Mouse (Mus musculus): ENCODE results near the gene Utrn. TPM values are rescaled to one million over a fixed set of nuclear protein-coding genes. Genes with fewer than 3 reads are reported as not detected.

The Utrn gene
- 10 to 100 TPM; 61.8 to 68.1 TPM for total RNA-seq (2021)
- polyA plus RNA-seq (2012; rRNA removed), result 18.8 and 33.4 TPM in 2 replicates
- long read RNA-seq, partial matches to known transcripts, result 1 of 1 reads
- long read RNA-seq, other reads (novel, unspliced or antisense), result 0 of 1 reads

DNA sequence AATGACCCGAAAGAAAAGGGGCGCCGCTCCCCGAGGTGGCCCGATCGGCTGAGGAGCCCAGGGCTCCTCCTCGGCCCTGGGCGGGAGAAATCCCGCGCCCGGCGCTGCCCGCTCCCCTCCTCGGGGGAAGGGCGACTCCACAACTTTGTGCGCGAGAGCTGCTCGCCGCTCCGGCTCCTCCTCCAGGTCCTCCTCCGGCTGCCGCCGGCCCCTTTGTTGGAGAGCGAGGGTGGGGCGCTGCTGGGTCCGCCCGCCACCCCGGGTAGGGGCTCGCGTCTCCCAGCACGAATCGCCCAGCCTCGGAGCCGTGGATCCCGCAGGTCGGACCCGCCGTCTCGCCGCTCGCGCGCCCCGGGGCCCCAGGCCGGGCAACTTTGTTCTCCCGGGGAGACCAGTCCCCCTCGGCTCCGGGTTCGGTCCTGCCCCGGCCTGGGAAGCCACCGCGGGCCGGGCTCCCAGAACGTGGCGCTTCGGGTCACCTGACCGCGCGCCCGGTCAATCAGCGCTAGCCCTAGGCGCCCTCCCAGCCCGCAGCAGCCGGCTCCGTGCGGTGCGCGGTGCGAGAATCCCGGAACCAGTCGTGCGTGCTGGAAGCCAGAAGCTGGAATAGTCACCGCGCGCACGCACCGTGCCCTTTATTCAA lies at the start of gene Utrn:
Gene Utrn (minus strand): TSS at position 337 of the 643 bp plus-strand sequence.
- TF ChIP-seq POLR2A (IDR thresholded peaks at IDR 0.05; ENCODE audit: insufficient read depth, low read depth, low read length), result peak; percentile 58
- no peak for TF ChIP-seq CTCF (IDR thresholded peaks at IDR 0.05)
- peak within 1 kb of the TSS; percentile 74 for H3K4me3 ChIP-seq
- WGBS, result under 1% methylated on average over 74 of the region's 77 CpGs
- no peaks in the 10 kb centered on the region for H3K27me3 ChIP-seq (ENCODE audit: control insufficient read depth, insufficient read depth, low read length)
- peak; percentile 93 to 94 for DNase-seq
- intact Hi-C loops (cut with DNase I), result loop anchor here (2.0 to 5.0 kb wide), 4 partner anchors 54 to 177 kb away; no protein-coding TSS in a partner anchor
- H3K27ac ChIP-seq, result peak within 1 kb of the TSS; percentile 97
- H3K4me1 ChIP-seq (ENCODE audit: control insufficient read depth, insufficient read depth, low read length), result peaks cover 3% of the 10 kb centered on the region
- peak within 1 kb of the TSS; percentile 85 for H3K9ac ChIP-seq (ENCODE audit: low read depth, low read length)
- no peaks in the 10 kb centered on the region for H3K36me3 ChIP-seq (ENCODE audit: control insufficient read depth, insufficient read depth, low read length)
- H3K79me2 ChIP-seq (replicated peaks; ENCODE audit: control insufficient read depth, insufficient read depth, low read length), result no peaks in the 10 kb centered on the region

GRCm38 (mm10) chr10:12917626-12918025 lies 48.5 kb upstream of the Utrn start:
- Histone ChIP-seq H3K27me3 (ENCODE audit: control insufficient read depth, insufficient read depth, low read length) (no peaks in the 10 kb centered on the region), H3K4me3 (no peak overlapping the region), H3K79me2 (replicated peaks; ENCODE audit: control insufficient read depth, insufficient read depth, low read length) (no peaks in the 10 kb centered on the region), H3K36me3 (ENCODE audit: control insufficient read depth, insufficient read depth, low read length) (no peaks in the 10 kb centered on the region), H3K9ac (ENCODE audit: low read depth, low read length) (no peak overlapping the region), H3K4me1 (ENCODE audit: control insufficient read depth, insufficient read depth, low read length) (no peaks in the 10 kb centered on the region; the same call in 1 of the 2 replicates), H3K27ac (no peak overlapping the region)
- intact Hi-C loops (cut with DNase I), result no loop called here
- WGBS, result 79% methylated on average over 1 of the region's 1 CpGs
- no peak for DNase-seq
- TF ChIP-seq EP300 (IDR thresholded peaks at IDR 0.05; ENCODE audit: insufficient read depth, low read depth, low read length), result no peak
- no peak for TF ChIP-seq POLR2A (IDR thresholded peaks at IDR 0.05; ENCODE audit: insufficient read depth, low read depth, low read length)
- TF ChIP-seq CTCF (IDR thresholded peaks at IDR 0.05), result no peak

GRCm38 (mm10) chr10:12916376-12916775 lies 47.2 kb upstream of the Utrn start:
- Histone ChIP-seq H3K36me3 (ENCODE audit: control insufficient read depth, insufficient read depth, low read length) (no peaks in the 10 kb centered on the region), H3K9ac (ENCODE audit: low read depth, low read length) (no peak overlapping the region), H3K27me3 (ENCODE audit: control insufficient read depth, insufficient read depth, low read length) (no peaks in the 10 kb centered on the region), H3K4me3 (no peak overlapping the region), H3K79me2 (replicated peaks; ENCODE audit: control insufficient read depth, insufficient read depth, low read length) (no peaks in the 10 kb centered on the region), H3K27ac (no peak overlapping the region), H3K4me1 (ENCODE audit: control insufficient read depth, insufficient read depth, low read length) (peaks cover 4% of the 10 kb centered on the region)
- TF ChIP-seq CTCF (IDR thresholded peaks at IDR 0.05) (no peak), POLR2A (IDR thresholded peaks at IDR 0.05; ENCODE audit: insufficient read depth, low read depth, low read length) (no peak)
- intact Hi-C loops (cut with DNase I), result no loop called here
- DNase-seq, result no peak
- WGBS, result 93% methylated on average over 6 of the region's 6 CpGs

- WGBS, result 76% methylated on average over 7 of the region's 7 CpGs
- TF ChIP-seq CTCF (IDR thresholded peaks at IDR 0.05) (no peak), POLR2A (IDR thresholded peaks at IDR 0.05; ENCODE audit: insufficient read depth, low read depth, low read length) (no peak), EP300 (IDR thresholded peaks at IDR 0.05; ENCODE audit: insufficient read depth, low read depth, low read length) (no peak)
- Histone ChIP-seq H3K4me3 (no peak overlapping the region), H3K9ac (ENCODE audit: low read depth, low read length) (no peak overlapping the region), H3K27ac (no peak overlapping the region), H3K79me2 (replicated peaks; ENCODE audit: control insufficient read depth, insufficient read depth, low read length) (no peaks in the 10 kb centered on the region), H3K4me1 (ENCODE audit: control insufficient read depth, insufficient read depth, low read length) (peaks cover 4% of the 10 kb centered on the region), H3K27me3 (ENCODE audit: control insufficient read depth, insufficient read depth, low read length) (no peaks in the 10 kb centered on the region), H3K36me3 (ENCODE audit: control insufficient read depth, insufficient read depth, low read length) (no peaks in the 10 kb centered on the region)
- intact Hi-C loops (cut with DNase I), result no loop called here
- DNase-seq, result no peak
These were observed 46.7 kb upstream of the Utrn start for GRCm38 (mm10) chr10:12915826-12916225.

DNA sequence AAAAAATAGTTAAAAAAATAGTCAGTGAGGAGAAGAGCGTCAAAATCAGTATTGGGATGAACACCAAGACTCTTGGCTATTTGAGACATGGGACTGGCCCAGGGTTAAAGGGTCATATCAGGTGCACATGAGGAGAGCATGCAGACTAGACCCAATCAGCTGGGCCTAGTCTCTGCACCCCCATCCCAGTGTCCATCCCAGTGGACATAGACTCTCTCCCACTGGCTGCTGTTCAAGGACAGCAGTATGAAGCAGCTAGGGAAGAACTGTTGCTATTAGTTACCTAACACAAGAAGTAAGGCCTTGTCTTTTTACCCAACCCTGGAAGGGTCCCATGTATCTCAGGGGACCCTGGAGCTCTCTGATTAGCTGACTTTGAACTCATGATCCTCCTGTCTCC lies 45.0 kb upstream of the Utrn start:
- Histone ChIP-seq H3K27me3 (ENCODE audit: control insufficient read depth, insufficient read depth, low read length) (no peaks in the 10 kb centered on the region), H3K4me1 (ENCODE audit: control insufficient read depth, insufficient read depth, low read length) (peaks cover 4% of the 10 kb centered on the region), H3K4me3 (no peak overlapping the region), H3K79me2 (replicated peaks; ENCODE audit: control insufficient read depth, insufficient read depth, low read length) (no peaks in the 10 kb centered on the region), H3K36me3 (ENCODE audit: control insufficient read depth, insufficient read depth, low read length) (no peaks in the 10 kb centered on the region), H3K27ac (no peak overlapping the region), H3K9ac (ENCODE audit: low read depth, low read length) (no peak overlapping the region)
- intact Hi-C loops (cut with DNase I), result no loop called here
- no peak for DNase-seq
- 95% methylated on average over 1 of the region's 1 CpGs for WGBS
- TF ChIP-seq POLR2A (IDR thresholded peaks at IDR 0.05; ENCODE audit: insufficient read depth, low read depth, low read length), result no peak
- no peak for TF ChIP-seq EP300 (IDR thresholded peaks at IDR 0.05; ENCODE audit: insufficient read depth, low read depth, low read length)
- no peak for TF ChIP-seq CTCF (IDR thresholded peaks at IDR 0.05)

DNA sequence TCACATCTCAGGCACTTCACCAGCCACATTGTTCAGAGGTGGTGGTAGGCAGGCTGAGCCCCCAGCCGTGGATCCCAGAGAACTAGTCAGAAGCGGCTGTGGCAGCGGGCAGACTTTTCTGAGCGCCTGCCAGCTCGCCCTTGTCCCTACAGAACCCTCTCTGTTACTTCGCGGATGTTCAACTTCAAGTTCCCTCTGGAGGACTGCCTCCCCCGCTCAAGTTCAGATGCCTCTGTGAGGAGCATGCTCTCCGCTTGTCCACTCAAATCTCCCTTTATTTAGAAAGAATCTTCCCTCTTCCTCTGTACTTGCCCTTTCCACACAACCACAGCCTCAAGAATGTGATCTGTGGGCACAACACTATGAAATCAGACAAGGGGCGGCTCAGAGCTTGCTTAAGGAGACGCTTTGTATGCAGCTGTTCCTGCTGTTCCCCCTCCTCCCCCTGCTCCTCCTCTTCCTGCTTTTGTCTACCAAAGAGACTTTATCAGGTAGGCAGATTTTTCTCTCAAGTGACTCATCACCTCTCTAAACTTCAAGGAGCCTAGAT lies 42.9 kb upstream of the Utrn start:
- Histone ChIP-seq H3K27ac (peak overlapping the region; percentile 69), H3K9ac (ENCODE audit: low read depth, low read length) (peak overlapping the region; percentile 69), H3K36me3 (ENCODE audit: control insufficient read depth, insufficient read depth, low read length) (no peaks in the 10 kb centered on the region), H3K4me3 (peak overlapping the region; percentile 38), H3K4me1 (ENCODE audit: control insufficient read depth, insufficient read depth, low read length) (peaks cover 4% of the 10 kb centered on the region), H3K27me3 (ENCODE audit: control insufficient read depth, insufficient read depth, low read length) (no peaks in the 10 kb centered on the region), H3K79me2 (replicated peaks; ENCODE audit: control insufficient read depth, insufficient read depth, low read length) (no peaks in the 10 kb centered on the region)
- peak; percentile 37 to 51 for DNase-seq
- WGBS, result 7% methylated on average over 11 of the region's 11 CpGs
- intact Hi-C loops (cut with DNase I), result no loop called here
- TF ChIP-seq CTCF (IDR thresholded peaks at IDR 0.05) (no peak), EP300 (IDR thresholded peaks at IDR 0.05; ENCODE audit: insufficient read depth, low read depth, low read length) (no peak), POLR2A (IDR thresholded peaks at IDR 0.05; ENCODE audit: insufficient read depth, low read depth, low read length) (peak; percentile 54; the same call in 1 of the 2 replicates)
